Mouse (Mus musculus): ENCODE data around the gene Nelfb. TPM values are rescaled to one million over a fixed set of nuclear protein-coding genes. Genes with fewer than 3 reads are reported as not detected.
A peak's percentile ranks its signal among the peaks of the same experiment; 100 is the strongest.
"Not testable (repeated sequence)": the region's sequence is repeated elsewhere in the genome, so short reads cannot be mapped to it uniquely, and the experiment has no call there.

The Nelfb gene
- total RNA-seq (2022), result 10 to 100 TPM; 38.5 to 49.3 (median 39.5) TPM

DNA sequence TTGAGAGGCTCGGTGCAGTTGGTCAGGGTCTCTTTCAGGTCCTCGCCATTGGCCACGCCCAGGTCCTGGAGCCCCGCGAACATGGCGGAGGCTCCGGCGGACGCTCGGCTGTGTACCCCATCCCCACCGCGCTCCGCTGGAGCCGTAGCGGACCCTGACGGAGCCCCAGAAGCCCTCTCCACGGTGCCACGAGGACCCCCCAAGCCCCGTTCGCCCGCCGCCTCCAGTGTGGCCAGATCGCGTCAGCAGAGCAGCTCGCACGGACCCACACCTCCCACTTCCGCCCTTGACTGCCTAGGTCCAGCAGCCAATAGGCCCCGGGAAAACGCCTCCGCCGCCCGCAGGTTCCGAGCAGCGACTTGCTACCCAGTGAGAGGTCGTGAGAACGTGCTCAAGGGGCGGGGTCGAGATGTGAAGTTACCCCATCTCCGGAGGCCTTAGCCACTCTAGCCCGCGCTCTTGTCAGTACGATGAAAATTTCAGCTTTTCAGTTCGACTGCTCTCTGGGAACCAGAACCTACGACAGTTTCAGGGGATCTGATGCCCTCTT is at the start of gene Nelfb:
Gene Nelfb (minus strand): TSS at position 369 of the 550 bp plus-strand sequence.
- peak; percentile 90 for DNase-seq (ENCODE audit: low spot score)

DNA sequence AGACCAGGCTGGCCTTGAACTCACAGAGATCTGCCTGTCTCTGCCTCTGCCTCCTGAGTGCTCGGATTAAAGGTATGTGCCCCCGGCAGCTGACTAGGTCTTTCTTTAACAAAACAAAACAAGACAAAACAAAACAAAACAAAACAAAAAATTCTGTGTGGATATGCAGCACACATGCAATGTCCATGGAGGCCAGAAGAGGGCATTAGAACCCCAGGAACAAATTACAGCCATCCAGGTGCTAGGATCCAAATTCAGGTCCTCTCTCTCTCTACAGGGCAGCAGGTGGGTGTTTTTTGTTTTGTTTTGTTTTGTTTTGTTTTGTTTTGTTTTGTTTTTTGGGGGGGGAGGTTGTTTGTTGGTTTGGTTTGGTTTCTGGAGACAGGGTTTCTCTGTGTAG is 47.6 kb upstream of the Nelfb start:
- DNase-seq (ENCODE audit: low spot score), result no peak

DNA sequence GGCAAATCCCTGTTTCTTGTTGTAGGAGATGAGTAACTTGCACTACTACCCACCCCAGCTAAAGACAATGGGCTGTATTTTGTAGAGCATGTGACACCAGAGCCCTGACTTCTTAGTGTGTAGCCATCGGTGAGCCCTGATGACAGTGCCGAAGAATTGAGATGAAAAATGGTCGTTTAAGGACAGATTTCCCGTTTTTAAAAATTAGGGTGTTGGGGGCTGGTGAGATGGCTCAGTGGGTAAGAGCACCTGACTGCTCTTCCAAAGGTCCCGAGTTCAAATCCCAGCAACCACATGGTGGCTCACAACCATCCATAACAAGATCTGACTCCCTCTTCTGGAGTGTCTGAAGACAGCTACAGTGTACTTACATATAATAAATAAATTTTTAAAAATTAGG is 46.0 kb upstream of the Nelfb start:
- not testable (repeated sequence) for DNase-seq (ENCODE audit: low spot score)

GRCm38 (mm10) chr2:25256443-25257109 is 45.3 kb upstream of the Nelfb start:
- not testable (repeated sequence) for DNase-seq (ENCODE audit: low spot score)

- peak; percentile 89 for DNase-seq (ENCODE audit: low spot score)
Observed at GRCm38 (mm10) chr2:25255284-25255779, 44.0 kb upstream of the Nelfb start, which contains the start of gene Tmem203. Tmem203 (plus strand) TSS chr2:25255439.

DNA sequence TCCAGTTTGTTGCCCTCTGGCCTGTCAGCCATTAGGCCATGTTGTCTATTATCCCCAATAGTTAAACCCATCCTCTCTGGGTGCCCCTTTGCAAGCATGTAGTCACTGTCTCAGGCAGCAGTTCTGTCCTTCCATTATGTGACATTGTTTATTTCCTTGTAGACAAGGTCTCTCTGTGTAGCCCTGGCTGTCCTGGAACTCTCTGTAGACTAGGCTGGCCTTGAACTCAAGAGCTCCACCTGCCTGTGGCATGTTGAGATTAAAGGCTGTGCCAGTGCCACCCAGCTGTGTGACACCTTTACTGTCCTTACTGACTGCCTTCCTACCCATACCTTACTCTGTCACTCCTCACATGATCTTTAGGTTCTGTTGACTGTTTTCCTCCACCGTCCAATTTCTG is 41.0 kb upstream of the Nelfb start:
- DNase-seq (ENCODE audit: low spot score), result no peak

GRCm38 (mm10) chr2:25246183-25247072 is 35.1 kb upstream of the Nelfb start, which contains the start of gene AL732309.1:
AL732309.1 (minus strand) TSS chr2:25246863.
- no peak for DNase-seq (ENCODE audit: low spot score)

DNA sequence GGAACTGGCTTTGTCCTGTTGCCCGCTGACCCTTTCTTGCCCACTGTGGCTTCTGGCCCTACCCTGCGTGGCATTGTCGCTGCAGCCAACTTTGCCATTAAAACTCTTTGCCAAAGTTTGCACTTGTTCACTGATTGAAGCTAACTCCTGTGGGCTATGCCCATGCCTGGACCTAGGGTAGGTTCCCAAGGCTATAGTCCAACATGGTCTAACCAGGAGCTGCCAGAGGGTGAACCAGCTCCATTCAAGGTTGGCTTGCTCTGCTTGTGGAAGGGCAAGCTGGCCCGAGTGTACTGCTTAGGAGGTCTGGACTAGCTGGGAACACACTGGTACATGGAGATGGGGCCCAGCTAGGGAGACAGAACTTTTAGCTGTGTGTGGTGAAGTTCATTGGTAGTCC is 32.9 kb upstream of the Nelfb start:
- DNase-seq (ENCODE audit: low spot score), result no peak

GRCm38 (mm10) chr2:25243342-25243741 is 32.1 kb upstream of the Nelfb start:
- DNase-seq (ENCODE audit: low spot score), result no peak

DNA sequence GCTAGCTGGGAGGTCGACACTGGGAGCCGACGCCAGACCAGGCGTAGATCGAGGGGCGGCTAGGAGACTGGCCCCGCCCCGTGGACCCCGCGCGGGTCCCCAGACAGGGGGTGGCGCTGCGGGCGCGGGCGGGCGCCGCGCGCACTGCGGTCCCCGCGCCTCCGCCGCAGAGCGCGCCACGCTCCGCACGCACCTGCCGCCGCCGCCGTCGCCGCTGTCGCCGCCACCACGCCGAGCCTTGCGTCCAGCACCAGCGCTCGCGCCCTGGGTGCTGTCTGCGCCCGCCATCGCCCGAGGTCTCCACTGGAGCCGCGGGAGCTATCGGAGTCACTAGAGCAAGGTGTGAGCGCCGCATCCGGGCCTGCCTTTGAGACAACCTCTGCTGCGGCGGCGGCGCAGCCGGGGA is 30.8 kb upstream of the Nelfb start, which contains the start of the genes Rnf208 and Cysrt1:
Gene Rnf208 (plus strand): TSS at position 155 of the 406 bp plus-strand sequence.
Gene Cysrt1 (minus strand): TSS at position 352 of the 406 bp plus-strand sequence.
- DNase-seq (ENCODE audit: low spot score), result no peak

GRCm38 (mm10) chr2:25241438-25241775 is 30.1 kb upstream of the Nelfb start:
- no peak for DNase-seq (ENCODE audit: low spot score)

DNA sequence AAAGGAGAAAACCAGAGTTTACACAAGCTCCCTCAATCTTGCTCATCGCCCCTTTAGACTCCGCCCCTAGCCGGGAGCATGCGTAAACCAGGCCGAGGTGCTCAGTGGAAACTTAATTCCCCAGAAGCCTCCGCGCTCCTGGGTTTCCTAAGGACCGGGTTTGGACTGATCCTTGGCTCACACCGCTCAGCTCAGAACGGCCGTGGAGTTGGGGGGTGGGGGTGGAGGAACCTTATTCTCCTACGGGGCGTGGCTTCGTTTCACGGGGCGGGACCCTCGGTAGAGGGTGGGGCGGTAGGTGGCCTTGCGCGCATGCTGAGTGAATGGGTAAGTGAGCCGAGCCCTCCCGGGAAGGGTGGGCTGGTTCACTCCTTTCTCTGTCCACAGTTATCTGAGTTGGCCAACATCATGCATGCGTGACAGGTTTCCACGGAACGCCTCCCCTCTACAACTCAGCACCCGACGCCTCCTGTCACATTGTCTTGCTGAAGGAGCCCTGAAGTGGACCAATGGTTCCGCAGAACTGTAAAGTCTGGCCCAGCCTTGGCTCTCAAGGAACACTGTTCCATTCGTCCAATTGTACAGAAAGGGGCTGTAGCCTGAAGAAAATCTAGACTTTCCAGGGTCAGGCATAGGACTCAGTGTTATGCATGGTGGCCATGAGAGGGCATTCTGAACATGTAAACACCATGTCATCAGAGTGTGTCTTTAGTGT is 29.6 kb upstream of the Nelfb start:
- peak; percentile 65 for DNase-seq (ENCODE audit: low spot score)

DNA sequence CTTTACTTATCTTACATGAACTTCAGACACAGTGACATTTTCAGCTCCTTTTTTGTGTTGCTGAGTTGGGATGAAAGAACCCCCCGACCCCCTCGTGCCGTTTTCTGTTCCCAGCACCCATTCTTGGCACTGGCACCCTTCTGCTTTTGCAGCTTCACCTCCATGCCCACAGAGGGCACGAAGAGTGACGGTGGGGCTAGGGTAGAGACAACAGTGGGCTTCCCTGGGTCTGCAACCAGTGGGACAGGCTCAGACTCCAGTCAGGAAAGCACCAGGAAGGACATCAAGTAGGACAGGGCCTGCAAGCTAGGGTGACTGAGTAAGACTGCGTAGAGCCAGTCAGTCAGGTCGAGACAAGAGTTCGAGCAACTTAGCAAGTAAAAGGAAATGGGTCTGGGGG is 29.0 kb upstream of the Nelfb start:
- no peak for DNase-seq (ENCODE audit: low spot score)

GRCm38 (mm10) chr2:25239766-25240165 is 28.5 kb upstream of the Nelfb start:
- no peak for DNase-seq (ENCODE audit: low spot score)

- DNase-seq (ENCODE audit: low spot score), result no peak
Observed at GRCm38 (mm10) chr2:25238106-25238505, 26.8 kb upstream of the Nelfb start.

DNA sequence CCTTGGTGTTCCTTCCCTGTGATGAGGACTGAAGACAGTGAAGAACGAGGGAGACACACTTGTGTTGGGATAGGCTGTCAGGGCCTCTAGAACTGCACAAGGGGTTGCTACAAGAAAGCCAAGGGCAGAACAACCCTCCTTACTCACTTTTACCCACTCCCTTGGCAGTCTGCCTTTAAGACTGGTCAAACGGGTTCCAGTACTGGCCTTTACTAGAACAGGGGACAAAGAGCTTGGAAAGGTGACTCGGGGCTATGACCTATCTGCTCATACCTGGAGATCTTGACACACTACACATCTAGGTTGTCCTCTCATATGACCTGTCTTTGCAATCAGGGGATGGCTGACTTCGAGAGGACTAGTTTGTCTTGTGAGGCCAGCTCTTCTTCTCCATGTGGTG is 26.2 kb upstream of the Nelfb start:
- DNase-seq (ENCODE audit: low spot score), result no peak

GRCm38 (mm10) chr2:25236614-25237013 is 25.3 kb upstream of the Nelfb start, which contains the start of gene Rnf224:
Rnf224 (minus strand) TSS chr2:25236787.
- DNase-seq (ENCODE audit: low spot score), result no peak

- no peak for DNase-seq (ENCODE audit: low spot score)
Observed at GRCm38 (mm10) chr2:25234551-25235220, 23.4 kb upstream of the Nelfb start.

DNA sequence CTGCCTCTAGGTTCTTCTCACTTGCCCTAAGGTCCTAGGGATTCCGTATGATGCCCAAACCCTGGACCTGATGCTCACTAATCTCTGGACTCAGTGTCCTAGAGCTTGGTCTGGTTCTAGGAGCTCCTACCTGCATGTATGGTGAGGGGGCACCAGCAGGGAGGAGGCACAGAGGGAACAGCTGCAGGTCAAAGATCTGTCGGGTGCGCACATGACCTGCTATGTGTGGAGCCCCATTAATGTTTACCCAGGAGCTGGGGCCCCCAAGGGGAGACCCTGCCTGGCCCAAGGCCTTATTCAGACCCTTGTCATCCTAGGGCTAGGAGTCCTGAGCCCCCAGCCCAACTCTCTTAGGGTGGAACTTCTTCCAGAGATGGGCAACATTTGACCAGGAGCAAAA is 22.8 kb upstream of the Nelfb start, which contains the start of gene Slc34a3:
Gene Slc34a3 (minus strand): TSS at position 315 of the 400 bp plus-strand sequence.
- DNase-seq (ENCODE audit: low spot score), result no peak

GRCm38 (mm10) chr2:25233421-25233820 is 22.1 kb upstream of the Nelfb start:
- no peak for DNase-seq (ENCODE audit: low spot score)

DNA sequence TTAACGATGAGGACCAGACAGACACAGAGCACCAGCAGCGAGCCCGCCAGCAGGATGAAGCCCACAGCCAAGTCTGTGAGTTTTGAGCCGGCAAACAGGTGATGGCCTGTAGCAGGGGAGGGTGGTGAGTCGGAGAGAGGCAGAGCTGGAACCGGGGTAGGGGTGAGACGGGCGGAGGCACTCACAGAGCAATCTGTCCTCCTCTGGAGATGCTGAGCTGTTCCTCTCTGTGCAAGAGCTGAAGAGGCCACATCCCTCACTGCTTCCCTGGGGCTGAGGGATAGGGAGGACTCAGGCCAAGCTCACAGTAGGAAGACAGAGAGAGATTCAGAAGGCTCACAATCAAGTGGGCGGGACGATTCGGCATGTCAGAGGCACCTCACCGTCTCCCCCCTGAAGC is 19.7 kb upstream of the Nelfb start:
- no peak for DNase-seq (ENCODE audit: low spot score)

All from heart, adult 8-10 months (tissue).